22 mouse cellular contexts compared by ENCODE assay signal in the genomic region with DNA sequence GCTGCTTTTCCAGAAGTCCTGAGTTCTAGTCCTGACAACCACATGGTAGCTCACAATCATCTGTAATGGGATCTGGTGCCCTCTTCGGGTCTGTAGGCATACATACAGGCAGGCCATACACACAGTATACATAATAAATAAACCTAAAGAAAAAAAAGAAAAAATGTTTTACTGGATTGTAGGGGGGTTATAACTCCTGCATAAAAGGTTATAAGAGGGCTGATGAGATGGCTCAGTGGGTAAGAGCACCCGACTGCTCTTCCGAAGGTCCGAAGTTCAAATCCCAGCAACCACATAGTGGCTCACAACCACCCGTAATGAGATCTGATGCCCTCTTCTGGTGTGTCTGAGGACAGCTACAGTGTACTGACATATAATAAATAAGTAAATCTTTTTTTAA. TPM values are rescaled to one million over a fixed set of nuclear protein-coding genes. Genes with fewer than 3 reads are reported as not detected.
DNase-seq lines count a peak whose midpoint lies in the region; ATAC-seq and TF ChIP-seq lines count a peak whose summit lies in the region.
"Not testable (repeated sequence)": the region's sequence is repeated elsewhere in the genome, so short reads cannot be mapped to it uniquely, and the experiment has no call there.
"Had no signal": no experiment of that assay in that cellular context is flagged by ENCODE, and none has a peak within 500 bp of the region (broad histone marks: within the 10 kb centered on the region; RNA-seq: fewer than 3 reads in every experiment).

No protein-coding gene starts in this region.

- H3K27me3 ChIP-seq in heart, embryonic 13.5 days (replicated peaks); intestine, postnatal 0 days (replicated peaks; ENCODE audit: control insufficient read depth, insufficient read depth, low read length); liver, embryonic 12.5 days (replicated peaks); liver, embryonic 15.5 days; midbrain, postnatal 0 days (ENCODE audit: insufficient read depth, low read length): not testable (repeated sequence)

- not testable (repeated sequence) for H3K9me3 ChIP-seq in heart, embryonic 13.5 days; intestine, postnatal 0 days (ENCODE audit: control insufficient read depth); liver, embryonic 12.5 days (replicated peaks); liver, embryonic 15.5 days (replicated peaks); midbrain, postnatal 0 days (ENCODE audit: low read length)

- not testable (repeated sequence) for H3K9ac ChIP-seq in heart, embryonic 13.5 days; intestine, postnatal 0 days (ENCODE audit: low read depth, low read length); liver, embryonic 12.5 days; liver, embryonic 15.5 days; midbrain, postnatal 0 days (replicated peaks; ENCODE audit: low read length, poor library complexity, severe bottlenecking)

- not testable (repeated sequence) for H3K4me3 ChIP-seq in brown adipose tissue, adult 24 weeks (ENCODE audit: insufficient read depth, low read depth, low read length); heart, embryonic 13.5 days; intestine, postnatal 0 days (ENCODE audit: low read depth, low read length); liver, embryonic 15.5 days (replicated peaks); midbrain, postnatal 0 days (ENCODE audit: low read depth, low read length)
- H3K4me3 ChIP-seq in liver, embryonic 12.5 days: 0 out of 2 replicates have a peak overlapping the region, but pooled peaks have one; percentile 86

- peaks cover 15% of the 10 kb centered on the region for H3K4me1 ChIP-seq in brown adipose tissue, adult 24 weeks (ENCODE audit: control insufficient read depth, insufficient read depth, insufficient read length, low read length)
- H3K4me1 ChIP-seq in heart, embryonic 13.5 days: peaks cover 39% of the 10 kb centered on the region
- H3K4me1 ChIP-seq in intestine, postnatal 0 days (replicated peaks; ENCODE audit: control insufficient read depth, insufficient read depth, low read length): peaks cover 12% of the 10 kb centered on the region
- peaks cover 39% of the 10 kb centered on the region for H3K4me1 ChIP-seq in liver, embryonic 12.5 days
- peaks cover 47% of the 10 kb centered on the region for H3K4me1 ChIP-seq in liver, embryonic 15.5 days (replicated peaks)
- H3K4me1 ChIP-seq in midbrain, postnatal 0 days (ENCODE audit: insufficient read depth, low read length): peaks cover 18% of the 10 kb centered on the region

- peak; percentile 26 for DNase-seq in CD4-positive, CD25-positive, alpha-beta regulatory T cell, adult 2 months (ENCODE audit: low read depth, low spot score)
- not testable (repeated sequence) for DNase-seq in midbrain, postnatal 0 days (ENCODE audit: low spot score)

- not testable (repeated sequence) for ATAC-seq in heart, embryonic 13.5 days (ENCODE audit: extremely low read depth, insufficient number of reproducible peaks, low FRiP score, low TSS enrichment); intestine, postnatal 0 days; liver, embryonic 12.5 days; liver, embryonic 15.5 days (ENCODE audit: insufficient read depth); midbrain, postnatal 0 days (ENCODE audit: low FRiP score)

- TF ChIP-seq CTCF in intestine, postnatal 0 days (IDR thresholded peaks at IDR 0.05; ENCODE audit: low read depth): peak; percentile 36
- peak; percentile 16 for TF ChIP-seq CTCF in midbrain, postnatal 0 days (IDR thresholded peaks at IDR 0.05)

- peak overlapping the region; percentile 95; the same call in 1 of the 2 replicates for H3K4me2 ChIP-seq in heart, embryonic 13.5 days
- not testable (repeated sequence) for H3K4me2 ChIP-seq in intestine, postnatal 0 days (replicated peaks; ENCODE audit: low read depth); midbrain, postnatal 0 days (ENCODE audit: low read depth, low read length, poor library complexity, severe bottlenecking)
- H3K4me2 ChIP-seq in liver, embryonic 12.5 days: peak overlapping the region; percentile 98
- peak overlapping the region; percentile 96 for H3K4me2 ChIP-seq in liver, embryonic 15.5 days

- H3K36me3 ChIP-seq in heart, embryonic 13.5 days; intestine, postnatal 0 days (ENCODE audit: control insufficient read depth, insufficient read depth); liver, embryonic 15.5 days (replicated peaks); midbrain, postnatal 0 days (ENCODE audit: insufficient read depth, low read length): not testable (repeated sequence)
- peaks cover 12% of the 10 kb centered on the region for H3K36me3 ChIP-seq in liver, embryonic 12.5 days

- WGBS in heart, embryonic 13.5 days: 92% methylated on average over 5 of the region's 5 CpGs
- WGBS in intestine, postnatal 0 days: 90% methylated on average over 5 of the region's 5 CpGs
- WGBS in liver, embryonic 12.5 days (ENCODE audit: insufficient replicate concordance): 79% methylated on average over 5 of the region's 5 CpGs
- WGBS in liver, embryonic 15.5 days (ENCODE audit: insufficient replicate concordance): 82% methylated on average over 5 of the region's 5 CpGs
- WGBS in midbrain, postnatal 0 days: 94% methylated on average over 5 of the region's 5 CpGs

- H3K27ac ChIP-seq in brown adipose tissue, adult 24 weeks (replicated peaks; ENCODE audit: low read depth, low read length): peak overlapping the region; percentile 97
- H3K27ac ChIP-seq in heart, embryonic 13.5 days (replicated peaks); intestine, postnatal 0 days (ENCODE audit: low read depth, low read length); liver, embryonic 12.5 days; liver, embryonic 15.5 days (replicated peaks); midbrain, postnatal 0 days (ENCODE audit: low read depth, low read length): not testable (repeated sequence)

RNA-seq across cellular contexts. Expression of a gene that starts 1.2 kb away (rescaled TPM):
- 326 and 453 TPM in 2 replicates for polyA plus RNA-seq in brown adipose tissue, adult 24 weeks (2012; ENCODE audit: insufficient read depth, insufficient read length, missing spikeins)
- polyA plus RNA-seq in heart, embryonic 13.5 days (2015; fragmentation: Nextera tagmentation; extraction: Ambion mirVana): 190 and 214 TPM in 2 replicates
- 42.3 and 51.1 TPM in 2 replicates for polyA plus RNA-seq in intestine, postnatal 0 days (2015; fragmentation: Nextera tagmentation; extraction: Ambion mirVana)
- polyA plus RNA-seq in liver, embryonic 12.5 days (2016; fragmentation: Nextera tagmentation; extraction: Ambion mirVana): 152 and 157 TPM in 2 replicates
- 80.6 and 85.9 TPM in 2 replicates for polyA plus RNA-seq in liver, embryonic 15.5 days (2015; fragmentation: Nextera tagmentation; extraction: Ambion mirVana)
- total RNA-seq in midbrain, postnatal 0 days (2014; rRNA removed): 165 and 166 TPM in 2 replicates
- polyA plus RNA-seq in midbrain, postnatal 0 days (2015; fragmentation: Nextera tagmentation; extraction: Ambion mirVana): 98.5 and 104 TPM in 2 replicates

RNA-seq across cellular contexts. Expression of a gene that starts 30.6 kb away (rescaled TPM):
- polyA plus RNA-seq in brown adipose tissue, adult 24 weeks (2012; ENCODE audit: insufficient read depth, insufficient read length, missing spikeins): 2.3 and 2.7 TPM in 2 replicates
- polyA plus RNA-seq in heart, embryonic 13.5 days (2015; fragmentation: Nextera tagmentation; extraction: Ambion mirVana): 0.13 and 0.37 TPM in 2 replicates
- polyA plus RNA-seq in intestine, postnatal 0 days (2015; fragmentation: Nextera tagmentation; extraction: Ambion mirVana): 0.14 and 0.31 TPM in 2 replicates
- not detected in 2 replicates for polyA plus RNA-seq in liver, embryonic 12.5 days (2016; fragmentation: Nextera tagmentation; extraction: Ambion mirVana)
- not detected in 2 replicates for polyA plus RNA-seq in liver, embryonic 15.5 days (2015; fragmentation: Nextera tagmentation; extraction: Ambion mirVana)
- not detected in 2 replicates for total RNA-seq in midbrain, postnatal 0 days (2014; rRNA removed)
- polyA plus RNA-seq in midbrain, postnatal 0 days (2015; fragmentation: Nextera tagmentation; extraction: Ambion mirVana): not detected in 2 replicates
- total RNA-seq: gastrocnemius, adult 18-20 months; gastrocnemius, postnatal 10 days; gastrocnemius, postnatal 36 days had no signal
- polyA plus RNA-seq: CD4-positive, CD25-positive, alpha-beta regulatory T cell, adult 4 months; forebrain, embryonic 12.5 days; forebrain, embryonic 15.5 days; heart, embryonic 10.5 days; heart, embryonic 14.5 days; heart, postnatal 0 days; hindbrain, embryonic 15.5 days had no signal

RNA-seq across cellular contexts. Expression of a gene that starts 32.3 kb away (rescaled TPM):
- not detected in 2 replicates for polyA plus RNA-seq in brown adipose tissue, adult 24 weeks (2012; ENCODE audit: insufficient read depth, insufficient read length, missing spikeins)
- not detected in 2 replicates for polyA plus RNA-seq in heart, embryonic 13.5 days (2015; fragmentation: Nextera tagmentation; extraction: Ambion mirVana)
- 0.04 TPM in 1 of 2 replicates, not detected in the other for polyA plus RNA-seq in intestine, postnatal 0 days (2015; fragmentation: Nextera tagmentation; extraction: Ambion mirVana)
- 0.06 TPM in 1 of 2 replicates, not detected in the other for polyA plus RNA-seq in liver, embryonic 12.5 days (2016; fragmentation: Nextera tagmentation; extraction: Ambion mirVana)
- polyA plus RNA-seq in liver, embryonic 15.5 days (2015; fragmentation: Nextera tagmentation; extraction: Ambion mirVana): not detected in 2 replicates
- 0.16 and 0.33 TPM in 2 replicates for total RNA-seq in midbrain, postnatal 0 days (2014; rRNA removed)
- 0.20 and 0.31 TPM in 2 replicates for polyA plus RNA-seq in midbrain, postnatal 0 days (2015; fragmentation: Nextera tagmentation; extraction: Ambion mirVana)
- total RNA-seq: adrenal gland, adult 18-20 months; adrenal gland, postnatal 36 days; common myeloid progenitor, adult 5-6 weeks; gastrocnemius, adult 18-20 months; gastrocnemius, postnatal 10 days; gastrocnemius, postnatal 36 days; heart, adult 2 months; heart, postnatal 25 days had no signal
- polyA plus RNA-seq: heart, postnatal 0 days had no signal

RNA-seq across cellular contexts. Expression of a gene that starts 32.8 kb away (rescaled TPM):
- 16.0 and 16.4 TPM in 2 replicates for polyA plus RNA-seq in brown adipose tissue, adult 24 weeks (2012; ENCODE audit: insufficient read depth, insufficient read length, missing spikeins)
- 16.3 and 18.0 TPM in 2 replicates for polyA plus RNA-seq in heart, embryonic 13.5 days (2015; fragmentation: Nextera tagmentation; extraction: Ambion mirVana)
- polyA plus RNA-seq in intestine, postnatal 0 days (2015; fragmentation: Nextera tagmentation; extraction: Ambion mirVana): 8.5 and 8.6 TPM in 2 replicates
- polyA plus RNA-seq in liver, embryonic 12.5 days (2016; fragmentation: Nextera tagmentation; extraction: Ambion mirVana): 6.7 and 6.9 TPM in 2 replicates
- polyA plus RNA-seq in liver, embryonic 15.5 days (2015; fragmentation: Nextera tagmentation; extraction: Ambion mirVana): 4.4 and 4.7 TPM in 2 replicates
- total RNA-seq in midbrain, postnatal 0 days (2014; rRNA removed): 60.0 and 61.7 TPM in 2 replicates
- 66.2 and 72.6 TPM in 2 replicates for polyA plus RNA-seq in midbrain, postnatal 0 days (2015; fragmentation: Nextera tagmentation; extraction: Ambion mirVana)

RNA-seq across cellular contexts. Expression of a gene that starts 40.8 kb away (rescaled TPM):
- 0.63 TPM in 1 of 2 replicates, not detected in the other for polyA plus RNA-seq in brown adipose tissue, adult 24 weeks (2012; ENCODE audit: insufficient read depth, insufficient read length, missing spikeins)
- 0.19 and 0.23 TPM in 2 replicates for polyA plus RNA-seq in heart, embryonic 13.5 days (2015; fragmentation: Nextera tagmentation; extraction: Ambion mirVana)
- polyA plus RNA-seq in intestine, postnatal 0 days (2015; fragmentation: Nextera tagmentation; extraction: Ambion mirVana): 0.66 and 1.1 TPM in 2 replicates
- polyA plus RNA-seq in liver, embryonic 12.5 days (2016; fragmentation: Nextera tagmentation; extraction: Ambion mirVana): 1.1 and 1.2 TPM in 2 replicates
- polyA plus RNA-seq in liver, embryonic 15.5 days (2015; fragmentation: Nextera tagmentation; extraction: Ambion mirVana): 2.2 and 3.2 TPM in 2 replicates
- total RNA-seq in midbrain, postnatal 0 days (2014; rRNA removed): 7.3 and 12.5 TPM in 2 replicates
- 5.6 and 8.0 TPM in 2 replicates for polyA plus RNA-seq in midbrain, postnatal 0 days (2015; fragmentation: Nextera tagmentation; extraction: Ambion mirVana)
